Mouse (Mus musculus): ENCODE measurements around the gene Stk11ip.

Stk11ip gene

GRCm38 (mm10) chr1:75504256-75505045, 16.9 kb upstream of the Stk11ip start:
- DNase-seq (ENCODE audit: low read depth): no peak

- DNase-seq (ENCODE audit: low read depth): no peak
Measured at GRCm38 (mm10) chr1:75505159-75505955, 16.0 kb upstream of the Stk11ip start.

GRCm38 (mm10) chr1:75505956-75506831, 15.1 kb upstream of the Stk11ip start, which contains the start of gene Obsl1:
Gene Obsl1 (minus strand): TSS chr1:75506452.
- no peak for DNase-seq (ENCODE audit: low read depth)

GRCm38 (mm10) chr1:75507006-75507405, 14.3 kb upstream of the Stk11ip start, which contains the start of gene Inha:
Gene Inha (plus strand): TSS chr1:75507077.
- DNase-seq (ENCODE audit: low read depth): no peak

GRCm38 (mm10) chr1:75509586-75509985, 11.7 kb upstream of the Stk11ip start:
- no peak for DNase-seq (ENCODE audit: low read depth)

GRCm38 (mm10) chr1:75510154-75510553, 11.2 kb upstream of the Stk11ip start:
- DNase-seq (ENCODE audit: low read depth): no peak

- DNase-seq (ENCODE audit: low read depth): no peak
Measured at GRCm38 (mm10) chr1:75511437-75512210, 9.7 kb upstream of the Stk11ip start.

- DNase-seq (ENCODE audit: low read depth): no peak
Measured at GRCm38 (mm10) chr1:75512550-75512949, 8.8 kb upstream of the Stk11ip start.

GRCm38 (mm10) chr1:75516703-75517380, 4.5 kb upstream of the Stk11ip start:
- DNase-seq (ENCODE audit: low read depth): no peak

- no peak for DNase-seq (ENCODE audit: low read depth)
Measured at GRCm38 (mm10) chr1:75517984-75518383, 3.3 kb upstream of the Stk11ip start.

- DNase-seq (ENCODE audit: low read depth): no peak
Measured at GRCm38 (mm10) chr1:75518427-75518826, 2.9 kb upstream of the Stk11ip start.

GRCm38 (mm10) chr1:75519576-75519975, 1.8 kb upstream of the Stk11ip start:
- no peak for DNase-seq (ENCODE audit: low read depth)

- DNase-seq (ENCODE audit: low read depth): no peak
Measured at GRCm38 (mm10) chr1:75524679-75525078, 3.4 kb downstream of the Stk11ip start.

GRCm38 (mm10) chr1:75530546-75530945, 9.2 kb downstream of the Stk11ip start:
- DNase-seq (ENCODE audit: low read depth): no peak

GRCm38 (mm10) chr1:75532280-75533172, 11.2 kb downstream of the Stk11ip start:
- DNase-seq (ENCODE audit: low read depth): no peak

GRCm38 (mm10) chr1:75533325-75534252, 12.3 kb downstream of the Stk11ip start:
- no peak for DNase-seq (ENCODE audit: low read depth)

GRCm38 (mm10) chr1:75537587-75537986, 16.3 kb downstream of the Stk11ip start:
- no peak for DNase-seq (ENCODE audit: low read depth)

- DNase-seq (ENCODE audit: low read depth): no peak
Measured at GRCm38 (mm10) chr1:75538597-75539190, 17.4 kb downstream of the Stk11ip start.

All from naive thymus-derived CD4-positive, alpha-beta T cell, adult 2 months (primary cell).